13 mouse cellular contexts compared by ENCODE assay signal in genomic region chr1:97963711-97964110, GRCm38 (mm10).
DNase-seq lines count a peak whose midpoint lies in the region.
"Had no signal": no experiment of that assay in that cellular context is flagged by ENCODE, and none has a peak within 500 bp of the region (broad histone marks: within the 10 kb centered on the region; RNA-seq: fewer than 3 reads in every experiment).

No protein-coding gene starts in this region.

- intact Hi-C loops in left cerebral cortex, postnatal 36 days (cut with DNase I) = no loop called here
- intact Hi-C loops in heart, postnatal 10 days (cut with DNase I) = no loop called here

- DNase-seq in left cerebral cortex, postnatal 36 days (ENCODE audit: low spot score in 2 of 2) = peak; percentile 44
- no peak for DNase-seq in left cerebral cortex, adult 11 months (ENCODE audit: low spot score)
- peak; percentile 63 for DNase-seq in NIH3T3 (ENCODE audit: low read depth)
- peak; percentile 5 for DNase-seq in gonadal fat pad, adult 2 months (ENCODE audit: low read depth)
- DNase-seq in right cerebral cortex, postnatal 36 days (ENCODE audit: low spot score in 2 of 2) = peak; percentile 28 to 49
- no peak for DNase-seq in kidney, postnatal 36 days
- DNase-seq in heart, postnatal 10 days = no peak
- DNase-seq: adrenal gland, postnatal 36 days; cerebellum, postnatal 14 days; heart, adult 11 months; kidney, adult 18-20 months; kidney, postnatal 25 days; retina, postnatal 1 day had no signal

Comparison
In these comparisons a context has a peak if more than half of its experiments do, and no peak if none do; other contexts are left out.
1. DNase-seq: peak in left cerebral cortex, postnatal 36 days (2 of 2), NIH3T3 (single experiment), gonadal fat pad, adult 2 months (single experiment) and right cerebral cortex, postnatal 36 days (2 of 2); none in left cerebral cortex, adult 11 months (single experiment), kidney, postnatal 36 days (0 of 2) and heart, postnatal 10 days (0 of 2).